Mouse (Mus musculus) forebrain, embryonic 15.5 days (tissue): Measurements from ENCODE around the gene Fancc. TPM values are rescaled to one million over a fixed set of nuclear protein-coding genes. Genes with fewer than 3 reads are reported as not detected.
"Not testable (repeated sequence)": the region's sequence is repeated elsewhere in the genome, so short reads cannot be mapped to it uniquely, and the experiment has no call there.

Experiments used
- ATAC-seq: fragments of 200-750 bp; cut with Nextera tagmentation; replicated peaks from 2 replicates; pipeline ENCODE4 v1.8.0; 2017; ENCODE audit warnings: mild to moderate bottlenecking, moderate TSS enrichment, moderate library complexity
- H3K27ac ChIP-seq: fragments of 300-500 bp; sonication (generic); replicated peaks from 2 replicates; pipeline ENCODE4 v1.5.1; 2015; ENCODE audit warnings: mild to moderate bottlenecking, inconsistent platforms
- H3K27me3 ChIP-seq: fragments of 300-500 bp; sonication (generic); 2 replicates; pipeline ENCODE4 v1.6.1; 2015; ENCODE audit warnings: inconsistent platforms
- H3K36me3 ChIP-seq: fragments of 300-500 bp; sonication (generic); 2 replicates; pipeline ENCODE4 v1.6.1; 2015; ENCODE audit warnings: mild to moderate bottlenecking, inconsistent platforms
- H3K4me1 ChIP-seq: fragments of 300-500 bp; sonication (generic); 2 replicates; pipeline ENCODE4 v1.6.1; 2015; ENCODE audit warnings: inconsistent platforms
- H3K4me2 ChIP-seq: fragments of 300-500 bp; sonication (generic); replicated peaks from 2 replicates; pipeline ENCODE4 v1.6.1; 2015; ENCODE audit warnings: mild to moderate bottlenecking, inconsistent platforms
- H3K4me3 ChIP-seq: fragments of 300-500 bp; sonication (generic); 2 replicates; pipeline ENCODE4 v1.5.1; 2015; ENCODE audit warnings: mild to moderate bottlenecking, inconsistent platforms
- H3K9ac ChIP-seq: fragments of 300-500 bp; sonication (generic); replicated peaks from 2 replicates; pipeline ENCODE4 v1.6.1; 2015; ENCODE audit warnings: mild to moderate bottlenecking, inconsistent platforms
- H3K9me3 ChIP-seq: fragments of 300-500 bp; sonication (generic); 2 replicates; pipeline ENCODE4 v1.6.1; 2016; ENCODE audit warnings: inconsistent platforms
- WGBS: fragments of 180-500 bp; shearing (Covaris S2); methylation state at CpG from one replicate; pipeline ENCODE4 v1.1.7; 2015; ENCODE audit warnings: mixed read lengths; 5-methylcytosine and 5-hydroxymethylcytosine counted together
- polyA plus RNA-seq: library from polyadenylated mRNA; unstranded; fragments of >200 nt; fragmentation: Nextera tagmentation; extraction: Ambion mirVana; gene quantifications from 2 replicates; pipeline ENCODE4 v1.2.1, GENCODE M21; 2015

The Fancc gene
- polyA plus RNA-seq, 1 experiment from 2014 or later: 13.2 TPM

DNA sequence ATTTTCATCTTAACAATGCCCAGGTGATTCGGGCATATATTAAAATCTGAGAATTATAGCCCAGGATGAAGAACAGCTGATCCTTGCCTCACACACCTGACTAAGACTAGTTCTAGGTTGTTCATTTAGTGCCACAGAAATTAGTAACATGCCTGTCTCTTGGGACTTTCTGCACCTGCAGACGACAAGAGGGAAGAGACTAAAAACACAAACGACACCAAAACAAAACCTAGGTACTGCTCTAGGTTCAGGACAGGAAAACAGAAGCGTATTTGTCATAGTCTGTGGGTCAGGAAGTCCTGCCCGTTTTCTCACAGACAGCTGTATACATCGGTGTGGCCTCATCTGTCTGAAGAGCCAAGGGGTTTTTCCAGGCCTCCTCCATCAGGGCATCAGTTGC, 51.7 kb downstream of the Fancc start:
- 89% methylated on average over 6 of the region's 6 CpGs for WGBS
- H3K9me3 ChIP-seq: no peaks in the 10 kb centered on the region
- no peak overlapping the region for H3K9ac ChIP-seq
- no peak overlapping the region for H3K27ac ChIP-seq
- no peak overlapping the region for H3K4me3 ChIP-seq
- H3K4me1 ChIP-seq: no peaks in the 10 kb centered on the region
- no peaks in the 10 kb centered on the region for H3K36me3 ChIP-seq
- no peak overlapping the region for H3K4me2 ChIP-seq
- no peak for ATAC-seq
- no peaks in the 10 kb centered on the region for H3K27me3 ChIP-seq

DNA sequence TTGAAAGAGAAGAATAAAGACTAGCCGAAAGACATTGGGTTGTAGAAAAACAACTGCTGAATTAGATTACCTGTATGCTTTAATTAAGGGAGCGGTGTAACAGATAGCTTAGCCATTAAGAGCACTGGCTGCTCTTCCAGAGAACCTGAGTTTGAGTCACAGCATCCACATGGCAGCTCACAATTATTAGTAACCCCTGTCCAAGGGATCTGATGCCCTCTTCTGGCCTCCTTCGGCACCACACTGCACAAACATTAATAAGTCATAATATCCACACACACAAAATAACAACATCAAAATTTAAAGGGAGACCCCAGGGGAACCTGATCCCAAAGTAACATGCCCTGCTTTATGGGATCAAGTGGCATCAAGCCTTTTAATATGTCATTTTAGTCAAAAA, 64.3 kb downstream of the Fancc start:
- ATAC-seq: no peak
- H3K4me2 ChIP-seq: no peak overlapping the region
- H3K4me3 ChIP-seq: no peak overlapping the region
- no peaks in the 10 kb centered on the region for H3K9me3 ChIP-seq
- H3K36me3 ChIP-seq: no peaks in the 10 kb centered on the region
- H3K9ac ChIP-seq: no peak overlapping the region
- no peaks in the 10 kb centered on the region for H3K27me3 ChIP-seq
- H3K4me1 ChIP-seq: peaks cover 9% of the 10 kb centered on the region
- H3K27ac ChIP-seq: no peak overlapping the region
- WGBS: 92% methylated on average over 3 of the region's 3 CpGs

- no peak for ATAC-seq
- Histone ChIP-seq H3K4me1 (peaks cover 9% of the 10 kb centered on the region), H3K27ac (peak overlapping the region; percentile 93), H3K27me3 (no peaks in the 10 kb centered on the region), H3K4me3 (peak overlapping the region; percentile 69), H3K4me2 (peak overlapping the region; percentile 65), H3K9me3 (no peaks in the 10 kb centered on the region), H3K9ac (peak overlapping the region; percentile 72), H3K36me3 (no peaks in the 10 kb centered on the region)
- 21% methylated on average over 5 of the region's 5 CpGs for WGBS
Observed at GRCm38 (mm10) chr13:63431857-63432191, 65.3 kb downstream of the Fancc start.

DNA sequence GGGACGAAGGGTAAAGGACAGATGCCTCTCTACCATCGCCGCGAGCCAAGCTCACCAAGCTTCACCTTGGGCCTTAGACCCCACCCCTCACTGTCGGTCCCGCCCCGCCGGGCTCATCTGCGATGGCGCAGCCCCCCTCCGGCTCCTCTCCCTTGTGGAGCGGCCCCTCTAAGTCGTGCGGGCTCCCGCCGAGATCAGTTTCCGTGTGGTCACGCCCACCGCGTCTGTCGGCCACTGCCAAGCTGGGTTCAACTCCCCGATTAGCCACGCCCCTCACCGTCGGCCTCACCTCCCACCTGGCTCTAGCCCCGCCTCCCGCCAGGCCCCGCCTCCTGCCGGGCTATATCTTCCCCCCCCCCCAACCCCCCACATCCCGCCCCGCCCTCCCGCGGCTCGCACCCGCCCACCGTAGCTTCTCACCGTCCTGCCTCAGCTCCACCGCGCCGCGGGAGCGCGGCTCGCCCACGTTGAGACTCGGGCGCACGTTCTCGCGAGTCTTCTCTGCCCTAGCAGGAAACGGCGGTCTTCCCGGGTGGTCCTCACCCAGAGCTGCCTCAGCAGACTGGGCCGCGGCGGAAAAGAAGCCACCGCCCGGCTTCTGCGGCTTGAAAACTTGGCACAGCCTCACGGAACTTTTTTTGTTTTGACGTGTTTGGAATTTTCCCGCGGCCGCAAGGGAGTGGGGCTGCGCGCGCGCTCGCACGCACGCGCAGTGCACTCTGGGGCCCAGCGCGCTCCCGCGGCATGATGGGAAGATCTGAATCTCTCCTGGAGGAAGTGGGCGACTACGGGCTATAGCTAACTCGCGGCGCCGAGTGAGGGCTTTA, 65.8 kb downstream of the Fancc start:
- Histone ChIP-seq H3K4me1 (peaks cover 9% of the 10 kb centered on the region), H3K9ac (peak overlapping the region; percentile 72), H3K27me3 (no peaks in the 10 kb centered on the region), H3K4me3 (peak overlapping the region; percentile 69), H3K36me3 (no peaks in the 10 kb centered on the region), H3K4me2 (peak overlapping the region; percentile 65), H3K27ac (peak overlapping the region; percentile 93), H3K9me3 (no peaks in the 10 kb centered on the region)
- under 1% methylated on average over 81 of the region's 82 CpGs for whole genome bisulfite sequencing
- peak; percentile 95 for ATAC-seq

DNA sequence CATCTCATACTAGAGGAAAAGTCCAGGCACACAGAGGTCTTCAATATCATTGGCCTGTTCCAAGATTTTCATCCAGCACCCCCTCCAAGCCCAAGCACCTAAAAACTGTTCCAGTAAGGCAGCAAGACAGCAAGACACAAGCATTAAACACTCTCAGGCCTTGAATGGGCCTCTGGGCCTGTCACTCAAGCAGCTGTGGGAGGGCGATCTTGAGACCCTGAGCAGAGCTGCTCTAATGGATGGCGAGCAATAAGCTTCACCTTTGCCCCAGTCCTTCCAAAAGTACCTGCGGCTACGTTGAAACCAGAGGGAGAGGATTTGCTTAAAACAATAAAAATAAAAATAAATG, 66.4 kb downstream of the Fancc start:
- H3K4me1 ChIP-seq: peaks cover 9% of the 10 kb centered on the region
- H3K9ac ChIP-seq: peak overlapping the region; percentile 72
- H3K9me3 ChIP-seq: no peaks in the 10 kb centered on the region
- no peaks in the 10 kb centered on the region for H3K27me3 ChIP-seq
- no peaks in the 10 kb centered on the region for H3K36me3 ChIP-seq
- peak overlapping the region; percentile 65 for H3K4me2 ChIP-seq
- peak overlapping the region; percentile 69 for H3K4me3 ChIP-seq
- 0% methylated on average over 4 of the region's 4 CpGs for WGBS
- H3K27ac ChIP-seq: peak overlapping the region; percentile 93
- peak; percentile 72 for ATAC-seq

GRCm38 (mm10) chr13:63430206-63430605, 66.9 kb downstream of the Fancc start:
- no peaks in the 10 kb centered on the region for H3K36me3 ChIP-seq
- peak overlapping the region; percentile 65 for H3K4me2 ChIP-seq
- H3K4me3 ChIP-seq: peak overlapping the region; percentile 69
- no peaks in the 10 kb centered on the region for H3K9me3 ChIP-seq
- H3K27me3 ChIP-seq: no peaks in the 10 kb centered on the region
- peak; percentile 3 for ATAC-seq
- H3K4me1 ChIP-seq: peaks cover 9% of the 10 kb centered on the region
- WGBS: 80% methylated on average over 9 of the region's 9 CpGs
- H3K27ac ChIP-seq: peak overlapping the region; percentile 93
- peak overlapping the region; percentile 72 for H3K9ac ChIP-seq

- not testable (repeated sequence) for H3K36me3 ChIP-seq, ATAC-seq, H3K4me2 ChIP-seq, H3K9ac ChIP-seq, H3K4me3 ChIP-seq, H3K9me3 ChIP-seq, H3K27ac ChIP-seq, H3K27me3 ChIP-seq, H3K4me1 ChIP-seq
- 93% methylated on average over 5 of the region's 5 CpGs for WGBS
Observed at GRCm38 (mm10) chr13:63428211-63428610, 68.9 kb downstream of the Fancc start.

GRCm38 (mm10) chr13:63423060-63423459, 74.0 kb downstream of the Fancc start:
- Histone ChIP-seq H3K4me2 (no peak overlapping the region), H3K27me3 (no peaks in the 10 kb centered on the region), H3K9me3 (no peaks in the 10 kb centered on the region), H3K9ac (no peak overlapping the region), H3K27ac (no peak overlapping the region), H3K4me1 (no peaks in the 10 kb centered on the region), H3K36me3 (no peaks in the 10 kb centered on the region), H3K4me3 (no peak overlapping the region)
- 96% methylated on average over 2 of the region's 2 CpGs for WGBS
- no peak for ATAC-seq

- no peak for ATAC-seq
- Histone ChIP-seq H3K27me3 (no peaks in the 10 kb centered on the region), H3K9ac (no peak overlapping the region), H3K4me3 (no peak overlapping the region), H3K36me3 (no peaks in the 10 kb centered on the region), H3K27ac (no peak overlapping the region), H3K9me3 (no peaks in the 10 kb centered on the region), H3K4me1 (no peaks in the 10 kb centered on the region), H3K4me2 (no peak overlapping the region)
Observed at GRCm38 (mm10) chr13:63421225-63421624, 75.9 kb downstream of the Fancc start.

DNA sequence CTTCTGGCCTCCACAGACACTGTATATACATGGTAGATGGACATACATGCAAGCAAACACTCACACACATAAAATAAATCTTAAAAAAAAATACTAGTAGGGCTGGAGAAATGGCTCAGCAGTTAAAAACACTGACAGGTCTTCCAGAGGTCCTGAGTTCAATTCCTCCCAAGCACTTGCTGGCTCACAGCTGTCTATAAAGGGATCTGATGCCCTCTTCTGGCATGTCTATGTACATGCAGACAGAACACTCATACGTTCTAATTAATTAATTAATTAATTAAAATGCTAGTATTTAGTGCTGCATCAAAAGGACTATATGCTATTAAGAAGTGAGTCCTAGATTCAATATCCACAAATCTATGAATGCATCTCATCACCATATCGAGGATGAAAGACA, 78.9 kb downstream of the Fancc start:
- no peaks in the 10 kb centered on the region for H3K36me3 ChIP-seq
- 80% methylated on average over 2 of the region's 2 CpGs for WGBS
- H3K9me3 ChIP-seq: no peaks in the 10 kb centered on the region

GRCm38 (mm10) chr13:63416824-63417223, 80.3 kb downstream of the Fancc start:
- 60% methylated on average over 3 of the region's 3 CpGs for WGBS

More for the DNA sequence above, 78.9 kb downstream of the Fancc start:
- no peak overlapping the region for H3K4me3 ChIP-seq
- no peak overlapping the region for H3K9ac ChIP-seq
- no peaks in the 10 kb centered on the region for H3K27me3 ChIP-seq
- H3K4me1 ChIP-seq: no peaks in the 10 kb centered on the region
- no peak overlapping the region for H3K4me2 ChIP-seq
- no peak overlapping the region for H3K27ac ChIP-seq
- ATAC-seq: no peak

GRCm38 (mm10) chr13:63412662-63413061, 84.4 kb downstream of the Fancc start:
- Histone ChIP-seq H3K4me1 (no peaks in the 10 kb centered on the region), H3K36me3 (no peaks in the 10 kb centered on the region), H3K4me3 (no peak overlapping the region), H3K9me3 (no peaks in the 10 kb centered on the region), H3K9ac (no peak overlapping the region), H3K27me3 (no peaks in the 10 kb centered on the region), H3K27ac (no peak overlapping the region), H3K4me2 (no peak overlapping the region)
- no peak for ATAC-seq
- WGBS: 97% methylated on average over 4 of the region's 4 CpGs

More at GRCm38 (mm10) chr13:63416824-63417223, 80.3 kb downstream of the Fancc start:
- Histone ChIP-seq H3K9me3 (no peaks in the 10 kb centered on the region), H3K27ac (no peak overlapping the region), H3K4me2 (no peak overlapping the region), H3K9ac (no peak overlapping the region), H3K4me1 (no peaks in the 10 kb centered on the region), H3K27me3 (no peaks in the 10 kb centered on the region), H3K36me3 (no peaks in the 10 kb centered on the region), H3K4me3 (no peak overlapping the region)
- no peak for ATAC-seq
